Mouse (Mus musculus): ENCODE measurements at regions not wholly inside any gene's neighbourhood (a gene's known extent, or its start where the extent isn't known, plus 50 kb on each side); places are given as distances from the start of the nearest gene placed in this dataset.

DNA sequence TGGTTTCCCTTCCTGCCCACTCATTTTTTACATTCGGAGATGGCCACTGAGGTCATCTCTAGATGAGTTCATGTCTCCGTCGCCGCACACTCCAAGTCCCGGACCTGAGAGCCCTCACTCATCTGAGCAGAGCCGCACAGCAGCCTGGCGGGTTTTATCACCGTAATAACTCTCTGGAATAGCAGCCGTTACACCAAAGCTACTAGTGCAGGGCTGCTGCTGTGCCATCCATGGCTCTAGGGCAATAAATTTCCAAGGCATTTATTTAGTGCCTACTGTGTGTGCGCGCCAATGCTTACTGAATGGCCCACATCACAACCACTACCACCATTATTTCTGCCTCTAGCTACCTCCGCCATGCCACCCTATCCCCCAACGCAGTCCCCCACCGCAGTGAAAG lies 242.9 kb upstream of the Rpl38 start:
- TF ChIP-seq CTCF (conservative IDR thresholded peaks at IDR 0.05; ENCODE audit: insufficient read depth, insufficient read length, low read depth, low read length) (no peak), POLR2A (IDR thresholded peaks at IDR 0.05; ENCODE audit: low read depth, low read length) (no peak)

All from kidney, adult 2 months (tissue).